Mouse (Mus musculus) embryonic fibroblast, embryonic 13.5 days (primary cell): ENCODE measurements around the gene Gm42674.

ENCODE experiments used
- CTCF ChIP-seq: IDR thresholded peaks from 2 replicates; pipeline ENCODE4 v1.5.1; 2011; ENCODE audit warnings: mild to moderate bottlenecking, control low read depth, low read length, moderate library complexity, borderline replicate concordance; ENCODE audit not compliant: insufficient read depth
- POLR2A ChIP-seq: IDR thresholded peaks from 2 replicates; pipeline ENCODE4 v1.6.1; 2011; ENCODE audit warnings: low read depth, mild to moderate bottlenecking, control low read depth, low read length, moderate library complexity

- TF ChIP-seq CTCF = no peak
- TF ChIP-seq POLR2A = no peak
These were observed 7.2 kb upstream of the Gm42674 start for GRCm38 (mm10) chr3:90594466-90594865.
